Mouse (Mus musculus) liver, adult 2 months (tissue): Measurements from ENCODE around the gene Fyb.

Experiments
- CTCF ChIP-seq: fragments of 200-500 bp; IDR thresholded peaks from 2 replicates; pipeline ENCODE4 v1.5.1; 2011; ENCODE audit warnings: low read depth, low read length, control low read depth
- POLR2A ChIP-seq: fragments of 200-500 bp; IDR thresholded peaks from 2 replicates; pipeline ENCODE4 v1.6.1; 2011; ENCODE audit warnings: low read length, control low read depth; ENCODE audit not compliant: insufficient read depth; ENCODE audit errors: extremely low read depth

DNA sequence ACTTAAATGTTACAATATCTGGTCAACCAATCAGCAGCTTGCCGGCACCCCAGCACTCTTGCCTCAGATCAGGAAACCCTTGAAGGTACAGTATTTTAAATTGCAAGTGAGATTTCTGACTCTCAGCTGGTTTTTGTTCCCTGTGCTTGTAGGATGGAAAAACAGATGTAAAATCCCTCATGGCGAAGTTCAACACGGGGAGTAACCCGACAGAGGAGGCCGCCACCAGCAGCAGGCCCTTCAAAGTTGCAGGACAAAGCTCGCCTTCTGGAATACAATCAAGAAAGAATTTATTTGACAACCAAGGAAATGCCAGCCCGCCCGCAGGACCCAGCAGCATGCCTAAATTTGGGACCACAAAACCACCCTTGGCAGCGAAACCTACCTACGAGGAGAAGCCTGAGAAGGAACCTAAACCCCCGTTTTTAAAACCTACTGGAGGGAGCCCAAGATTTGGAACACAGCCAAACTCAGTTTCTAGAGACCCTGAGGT is 57.2 kb downstream of the Fyb start:
- TF ChIP-seq CTCF (no peak), POLR2A (no peak)
